Mouse (Mus musculus): ENCODE results near the gene Pi16.
"Not testable (repeated sequence)": the region's sequence is repeated elsewhere in the genome, so short reads cannot be mapped to it uniquely, and the experiment has no call there.

Gene Pi16

DNA sequence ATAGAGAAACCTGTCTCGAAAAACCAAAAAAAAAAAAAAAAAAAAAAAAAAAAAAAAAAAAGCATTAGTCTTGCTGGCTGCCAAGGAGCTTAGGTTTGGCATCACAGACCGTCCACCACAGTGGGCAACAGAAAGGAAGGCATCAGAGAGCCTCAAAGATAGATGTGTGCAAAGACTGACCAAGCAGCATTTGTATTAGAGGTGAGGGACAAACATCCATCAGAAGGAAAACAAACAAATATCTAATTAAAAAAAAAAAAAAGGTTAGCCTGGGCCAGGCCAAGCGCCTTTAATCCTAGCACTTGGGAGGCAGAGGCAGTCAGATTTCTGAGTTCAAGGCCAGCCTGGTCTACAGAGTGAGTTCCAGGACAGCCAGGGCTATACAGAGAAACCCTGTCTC, at the start of gene Pi16:
Gene Pi16 (plus strand): TSS at position 301 of the 400 bp plus-strand sequence.
- DNase-seq (ENCODE audit: low spot score) = not testable (repeated sequence)

DNA sequence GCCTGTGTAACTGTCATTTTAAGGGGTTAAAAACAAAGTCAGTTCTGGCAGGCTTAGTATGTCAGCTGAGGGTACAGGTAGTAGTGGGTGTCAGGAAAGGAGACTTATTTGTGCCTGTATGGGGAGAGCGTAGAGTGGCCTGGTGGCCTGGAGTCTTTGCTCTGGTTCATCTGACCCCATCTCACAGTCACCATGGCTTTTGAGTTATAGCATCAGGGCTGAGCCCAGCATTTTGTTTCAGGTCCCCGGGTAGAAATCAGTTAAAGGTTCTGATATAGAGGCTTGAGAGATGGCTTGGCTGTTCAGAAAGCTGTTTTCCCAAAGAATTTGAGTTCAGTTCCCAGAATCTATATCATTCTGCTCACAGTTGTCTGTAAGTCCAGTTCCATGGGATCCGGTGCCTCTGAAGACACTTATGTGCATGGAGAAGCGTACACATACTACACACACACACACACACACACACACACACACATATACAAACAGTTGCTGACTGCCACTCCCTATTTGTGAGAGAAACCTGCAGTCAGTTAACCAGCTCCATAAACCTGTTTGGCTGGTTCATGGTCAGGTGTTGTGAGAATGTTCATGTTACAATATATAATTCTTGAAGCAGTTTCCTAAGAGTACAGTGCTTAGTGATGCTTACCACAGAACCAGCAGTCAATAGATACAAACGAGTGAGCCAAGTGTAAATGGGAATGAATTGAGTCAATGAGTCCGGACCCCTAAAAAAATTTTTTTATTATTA, 49.4 kb upstream of the Pi16 start:
- no peak for DNase-seq (ENCODE audit: low spot score)

DNA sequence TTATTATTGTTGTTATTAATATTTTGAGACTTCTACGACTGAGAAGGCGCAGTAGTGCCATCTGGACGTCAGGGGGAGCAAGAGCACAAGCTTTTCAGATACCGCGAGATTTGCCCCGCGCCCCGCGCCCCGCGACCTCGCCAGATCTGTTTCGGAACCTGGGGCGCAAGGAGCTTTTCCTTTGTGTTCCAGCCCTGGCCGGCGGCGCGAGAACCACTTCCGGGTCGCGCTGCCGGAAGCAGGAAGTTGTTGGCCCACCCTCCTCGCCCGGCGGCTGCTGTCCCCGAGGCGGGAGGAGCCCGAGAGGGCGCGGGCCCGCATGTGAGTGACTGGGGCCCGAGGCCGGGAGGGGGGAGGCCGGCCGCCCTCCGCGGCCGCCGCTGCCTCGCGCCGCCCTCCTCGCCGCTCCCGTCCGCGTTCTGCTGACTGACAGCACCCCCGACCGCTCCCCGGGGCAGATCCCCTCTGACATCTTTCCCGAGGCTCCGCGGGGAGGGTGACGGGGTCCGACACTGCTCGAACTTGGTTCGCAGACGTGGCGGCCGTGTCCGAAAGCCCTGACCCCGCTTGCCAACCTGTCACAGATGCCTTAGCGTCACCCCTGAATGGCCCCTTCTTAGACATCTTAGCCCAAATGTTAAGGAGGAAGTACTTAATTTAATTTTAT, 48.7 kb upstream of the Pi16 start, which contains the start of gene BC004004:
Gene BC004004 (plus strand): TSS at position 107 of the 667 bp plus-strand sequence.
- peak; percentile 98 for DNase-seq (ENCODE audit: low spot score)

DNA sequence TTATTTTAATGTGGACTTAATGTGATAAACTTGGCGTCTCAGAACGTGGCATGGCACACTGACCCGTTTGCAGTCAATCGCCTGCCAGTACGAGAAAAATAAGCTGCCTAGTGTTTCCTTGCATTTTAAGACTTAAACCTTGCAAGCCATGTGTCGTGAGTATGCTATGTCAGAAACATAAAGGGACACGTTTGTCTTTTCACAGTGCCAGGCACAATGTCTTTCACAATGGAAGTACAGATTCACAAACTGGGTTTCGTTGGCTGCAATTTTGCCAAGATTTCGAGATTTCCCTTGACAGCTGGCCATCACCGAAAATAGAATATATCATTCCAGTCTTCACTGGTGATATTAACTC, 48.2 kb upstream of the Pi16 start:
- DNase-seq (ENCODE audit: low spot score) = no peak

DNA sequence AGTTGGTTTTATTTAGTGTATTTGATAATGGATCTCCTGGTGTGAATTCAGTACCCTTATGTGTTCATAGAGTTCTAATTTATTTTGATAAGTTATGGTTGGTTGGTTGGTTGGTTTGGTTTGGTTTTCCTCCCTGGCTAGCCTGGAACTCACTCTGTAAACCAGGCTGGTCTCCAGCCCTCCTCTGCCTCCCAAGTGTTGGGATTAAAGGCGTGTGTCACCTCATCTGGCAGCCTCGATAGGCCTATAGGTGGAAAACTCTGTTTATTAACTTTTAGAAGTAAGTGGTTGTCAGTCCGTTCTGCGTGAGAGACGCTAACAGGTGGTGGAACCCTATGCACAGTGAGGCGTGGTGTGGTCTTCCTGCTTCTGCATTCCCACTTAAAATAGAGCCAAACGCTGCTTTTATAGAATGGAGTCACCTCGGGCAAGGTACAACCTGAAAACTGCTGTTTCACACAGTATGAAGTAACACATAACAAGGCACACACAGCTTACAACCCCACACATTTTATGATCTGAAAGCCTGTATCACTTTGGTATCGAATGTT, 47.3 kb upstream of the Pi16 start:
- no peak for DNase-seq (ENCODE audit: low spot score)

DNA sequence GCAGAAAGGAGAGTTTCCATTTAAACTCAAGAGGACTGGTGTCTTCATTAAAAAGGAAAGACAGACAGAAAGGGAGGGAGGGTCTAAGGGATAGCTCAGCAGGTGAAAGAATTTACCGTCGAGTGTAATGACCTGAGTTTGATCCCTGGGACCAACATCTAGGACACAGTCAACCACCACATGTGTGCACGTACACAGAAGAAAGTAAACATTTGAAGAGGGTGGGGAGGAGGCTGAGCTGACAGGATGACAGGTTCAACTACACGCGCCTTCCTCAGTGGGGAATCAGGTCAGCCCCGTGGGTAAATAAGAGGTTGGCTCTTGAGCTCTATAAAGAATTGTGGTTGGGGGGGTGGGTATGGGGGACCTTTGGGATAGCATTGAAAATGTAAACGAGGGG, 44.3 kb upstream of the Pi16 start:
- DNase-seq (ENCODE audit: low spot score) = no peak

DNA sequence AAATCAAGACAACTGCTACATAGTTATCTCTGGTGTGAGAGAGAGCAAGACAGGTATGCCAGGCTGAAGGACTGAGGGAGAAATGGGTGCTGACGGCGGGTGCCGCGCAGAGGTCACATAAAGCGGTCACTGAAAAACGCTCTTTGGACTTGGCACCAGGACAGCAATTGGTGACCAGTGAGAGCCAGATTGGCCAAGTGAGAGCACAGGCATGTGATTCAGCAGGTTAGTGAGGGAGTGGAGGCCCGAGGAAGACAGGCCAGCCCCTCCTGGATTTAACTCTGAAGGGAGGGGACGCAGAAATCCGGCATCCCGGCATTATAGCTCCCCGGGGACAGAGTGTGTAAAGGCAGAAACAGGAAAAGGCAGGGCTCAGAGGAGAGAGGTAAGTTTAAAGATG, 43.6 kb upstream of the Pi16 start:
- DNase-seq (ENCODE audit: low spot score) = peak; percentile 74

DNA sequence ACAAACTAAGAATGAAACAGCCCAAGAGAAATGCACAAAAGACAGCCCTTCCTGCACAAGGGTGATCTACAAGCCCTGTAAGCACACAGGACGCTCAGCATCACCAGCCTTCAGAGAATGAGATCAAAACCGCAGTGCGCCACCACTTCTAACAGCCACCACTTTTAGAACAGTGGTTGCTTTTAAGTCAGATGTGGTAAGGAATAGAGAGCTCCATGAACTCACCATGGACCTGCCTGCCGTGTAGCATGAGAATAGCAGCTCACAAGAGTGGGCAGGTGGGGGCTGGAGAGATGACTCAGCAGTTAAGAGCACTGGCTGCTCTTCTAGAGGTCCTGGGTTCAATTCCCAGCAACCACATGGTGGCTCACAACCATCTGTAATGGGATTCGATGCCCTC, 37.1 kb upstream of the Pi16 start:
- no peak for DNase-seq (ENCODE audit: low spot score)

DNA sequence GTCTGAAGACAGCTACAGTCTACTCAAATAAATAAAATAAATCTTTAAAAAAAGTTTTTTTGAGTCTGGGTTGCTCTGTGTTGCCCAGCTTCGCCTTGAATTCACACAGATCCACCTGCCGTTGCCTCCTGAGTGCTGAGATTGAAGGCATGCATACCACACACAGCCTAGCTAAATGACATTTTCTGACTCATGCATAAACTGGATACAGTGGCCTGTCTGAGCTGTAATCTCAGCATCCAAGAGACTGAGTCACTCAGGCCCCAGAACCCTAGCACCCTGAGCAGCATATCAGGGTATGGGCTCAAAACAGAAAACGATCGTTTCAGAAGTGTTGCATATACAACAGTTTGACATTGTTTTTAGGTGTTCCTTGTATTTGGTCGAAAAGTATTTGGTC, 35.9 kb upstream of the Pi16 start:
- no peak for DNase-seq (ENCODE audit: low spot score)

DNA sequence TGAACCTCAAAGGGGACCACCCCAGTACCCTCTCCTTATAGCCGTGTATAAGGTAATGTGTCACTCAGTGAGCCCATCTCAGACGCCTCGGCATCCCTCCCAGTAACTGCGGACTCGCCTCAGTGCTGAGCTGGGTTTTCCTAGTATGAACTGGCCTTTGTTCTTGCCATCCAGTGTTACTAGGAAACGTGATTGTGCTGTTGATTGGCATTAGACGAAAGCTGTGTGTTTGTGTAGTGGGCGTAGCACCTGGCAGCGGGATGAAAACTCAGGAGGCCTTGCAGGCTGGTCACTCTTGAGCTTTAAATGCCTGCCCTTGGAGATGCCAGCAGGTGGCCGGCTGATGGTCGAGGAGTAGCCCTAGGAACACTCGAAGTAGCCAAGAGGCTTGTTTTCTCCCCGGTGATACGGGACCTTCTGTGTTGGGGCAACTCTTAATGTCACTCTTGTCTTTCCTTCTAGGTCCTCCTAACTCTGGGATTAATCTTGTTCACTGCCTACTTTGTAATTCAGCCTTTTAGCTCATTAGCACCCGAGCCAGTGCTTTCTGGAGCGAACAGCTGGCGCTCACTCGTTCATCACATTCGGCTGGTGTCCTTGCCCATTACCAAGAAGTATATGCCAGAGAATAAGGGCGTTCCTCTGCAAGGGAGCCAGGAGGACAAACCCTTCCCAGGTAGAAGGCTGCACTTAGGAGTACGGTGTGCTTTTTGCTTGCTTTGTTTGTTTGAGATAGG, 35.1 kb upstream of the Pi16 start:
- DNase-seq (ENCODE audit: low spot score) = no peak

DNA sequence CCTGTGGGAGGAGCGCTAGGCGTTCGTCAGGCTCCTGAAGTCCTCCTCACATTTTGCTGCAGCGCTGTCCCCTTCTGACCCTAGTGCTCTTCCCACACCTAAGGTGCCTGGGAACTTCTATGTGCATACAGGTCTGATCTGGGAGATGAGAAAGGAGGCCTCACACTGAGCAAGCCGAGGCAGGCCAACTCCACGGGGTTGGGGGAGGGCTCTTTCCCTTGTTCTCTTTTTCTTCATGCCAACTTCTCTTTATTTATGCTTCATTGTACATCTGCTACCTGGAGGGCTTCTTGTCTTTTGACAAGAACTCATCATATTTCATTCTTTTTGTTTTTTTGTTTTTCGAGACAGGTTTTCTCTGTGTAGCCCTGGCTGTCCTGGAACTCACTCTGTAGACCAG, 25.7 kb upstream of the Pi16 start:
- no peak for DNase-seq (ENCODE audit: low spot score)

DNA sequence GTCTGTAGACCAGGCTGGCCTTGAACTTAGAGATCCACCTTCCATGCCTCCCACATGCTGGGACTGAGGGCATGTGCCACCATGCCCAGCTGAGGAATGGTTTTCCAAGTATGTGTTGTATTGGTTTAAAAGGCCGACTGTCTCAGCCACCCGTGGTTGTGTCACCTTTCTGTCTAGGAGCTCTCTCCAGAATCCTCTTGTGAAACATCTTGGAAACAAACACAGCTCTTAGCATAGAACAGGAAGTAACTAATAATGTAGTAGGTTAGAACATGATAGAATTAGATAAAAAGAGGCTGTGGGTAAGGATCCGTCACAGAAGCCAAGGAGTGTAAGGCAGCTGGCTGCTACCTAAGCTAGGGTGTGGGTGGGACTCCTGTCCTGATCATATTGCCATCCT, 24.5 kb upstream of the Pi16 start:
- no peak for DNase-seq (ENCODE audit: low spot score)

DNA sequence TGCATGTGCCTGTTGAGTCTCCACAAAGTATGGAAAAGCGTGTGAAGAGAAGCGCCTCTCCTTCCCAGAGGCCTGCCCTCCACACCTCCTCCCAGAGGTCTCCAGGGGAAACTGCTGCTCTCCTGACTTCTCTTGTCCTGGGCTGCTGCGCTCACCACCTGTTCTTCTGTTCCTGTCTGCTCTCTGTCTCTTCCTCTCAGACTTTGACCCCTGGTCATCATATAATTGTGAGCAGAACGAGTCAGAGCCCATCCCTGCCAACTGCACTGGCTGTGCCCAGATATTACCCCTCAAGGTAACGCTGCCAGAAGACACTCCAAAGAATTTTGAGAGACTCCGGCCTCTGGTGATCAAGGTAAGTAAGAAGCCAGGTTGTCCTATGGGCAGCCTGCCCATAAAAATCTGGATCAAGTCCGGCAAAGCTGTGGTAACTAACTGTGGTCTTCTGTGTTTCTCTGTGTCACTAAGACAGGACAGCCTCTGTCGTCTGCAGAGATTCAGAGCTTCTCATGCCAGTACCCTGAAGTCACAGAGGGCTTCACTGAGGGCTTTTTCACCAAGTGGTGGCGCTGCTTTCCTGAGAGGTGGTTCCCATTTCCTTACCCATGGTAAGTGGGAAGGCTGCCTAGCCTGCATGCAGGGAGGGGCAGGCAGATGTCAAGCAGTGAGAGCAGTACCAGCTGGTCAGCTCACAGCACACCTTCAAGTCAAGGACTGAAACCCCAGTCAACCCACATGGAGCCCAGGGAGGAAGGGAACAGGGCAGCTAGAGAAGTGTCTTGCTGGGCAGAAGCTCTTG, 23.5 kb upstream of the Pi16 start:
- no peak for DNase-seq (ENCODE audit: low spot score)

DNA sequence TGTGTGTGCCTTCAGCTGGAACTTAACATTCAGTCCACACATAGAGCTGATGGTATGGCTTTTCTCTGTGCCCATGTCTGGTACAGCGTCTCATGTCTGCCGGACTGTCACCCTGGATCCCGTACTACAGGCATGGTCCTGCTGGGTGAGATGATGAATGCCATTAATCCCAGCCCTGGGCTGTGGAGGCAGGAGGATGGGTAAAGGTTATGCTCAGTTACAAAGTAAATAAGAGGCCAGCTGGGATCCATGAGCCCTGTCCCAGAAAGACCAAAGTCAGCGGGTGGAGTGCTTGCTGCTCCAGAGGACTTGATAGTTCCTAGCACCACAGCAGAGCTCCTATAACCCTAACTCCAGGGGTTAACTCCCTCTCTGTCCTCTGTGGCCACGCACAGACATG, 21.6 kb upstream of the Pi16 start:
- no peak for DNase-seq (ENCODE audit: low spot score)

DNA sequence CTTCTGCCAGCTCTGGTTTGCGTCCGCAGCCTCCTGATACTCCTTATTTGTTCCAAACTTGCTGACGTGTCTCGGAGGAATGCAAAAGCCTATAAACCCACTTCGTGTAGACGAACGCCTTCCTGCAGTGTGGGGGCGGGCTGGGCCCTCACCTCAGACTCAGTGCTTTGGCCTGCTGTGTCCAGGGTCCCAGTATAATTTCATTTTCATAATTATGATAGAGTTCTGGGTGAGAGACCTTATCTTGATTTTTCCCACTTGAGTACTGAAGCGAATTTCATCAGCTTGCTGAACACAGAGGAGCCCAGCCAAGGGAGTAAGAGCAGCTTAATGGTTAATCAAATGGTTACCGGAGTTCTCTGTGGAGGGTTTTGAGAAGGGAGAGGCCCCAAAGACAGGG, 20.2 kb upstream of the Pi16 start:
- DNase-seq (ENCODE audit: low spot score) = no peak

DNA sequence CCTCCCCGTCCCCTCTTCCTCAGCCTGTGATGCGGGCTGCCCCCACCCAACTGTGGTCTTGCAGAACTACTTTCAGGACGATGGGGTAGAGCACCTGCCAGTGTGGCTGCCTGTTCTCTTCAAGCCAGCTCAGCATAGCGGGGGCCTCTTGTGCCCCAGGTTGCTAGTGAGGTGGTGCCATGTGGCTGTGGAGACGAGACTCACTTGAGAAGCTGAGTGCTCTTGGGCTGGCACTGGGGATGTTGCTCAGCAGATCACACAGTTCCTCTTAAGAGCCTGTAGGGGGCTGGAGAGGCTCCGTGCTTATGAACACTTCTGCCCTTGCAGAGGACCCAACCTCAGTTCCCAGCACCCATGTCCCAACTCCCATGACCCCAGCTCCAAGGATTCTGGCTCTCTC, 19.7 kb upstream of the Pi16 start:
- DNase-seq (ENCODE audit: low spot score) = no peak

DNA sequence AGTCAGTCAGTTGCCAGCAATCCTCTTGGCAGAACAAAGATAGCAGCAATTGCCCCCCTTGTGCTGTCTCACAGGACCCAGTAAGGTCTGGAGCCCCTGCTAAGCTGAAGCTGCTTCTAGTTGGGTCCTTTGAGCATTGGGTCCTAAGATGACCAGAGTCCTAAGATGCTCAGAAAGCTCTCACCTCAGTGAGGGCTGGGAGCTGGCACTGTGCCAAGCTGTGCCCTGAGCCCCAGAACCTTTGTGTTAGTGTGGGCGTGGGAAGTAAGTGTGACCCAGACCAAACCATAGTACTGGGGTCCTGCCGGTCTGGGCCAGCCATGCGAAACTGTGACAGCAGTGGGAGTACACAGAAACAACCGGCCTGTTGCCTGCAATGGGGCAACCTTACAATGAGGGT, 18.2 kb upstream of the Pi16 start:
- no peak for DNase-seq (ENCODE audit: low spot score)

DNA sequence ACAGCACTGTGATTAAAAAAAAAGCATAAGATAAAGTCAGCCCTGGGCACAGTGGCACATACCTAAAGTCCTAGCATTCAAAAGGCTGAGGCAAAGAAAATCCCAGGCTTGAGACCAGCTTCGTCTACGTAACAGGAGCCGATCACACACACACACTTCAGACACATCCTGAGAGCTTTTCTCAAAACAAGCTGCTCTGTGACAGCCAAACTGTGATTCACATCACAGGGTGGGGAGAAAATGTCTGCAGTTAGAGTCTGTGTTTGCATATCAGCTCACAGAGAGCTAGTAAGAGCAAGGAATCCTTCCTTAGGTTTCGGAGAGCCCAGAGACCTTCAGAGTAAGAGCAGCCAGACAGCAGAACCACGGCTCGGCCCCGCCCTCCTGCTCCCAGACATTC, 16.6 kb upstream of the Pi16 start:
- no peak for DNase-seq (ENCODE audit: low spot score)

DNA sequence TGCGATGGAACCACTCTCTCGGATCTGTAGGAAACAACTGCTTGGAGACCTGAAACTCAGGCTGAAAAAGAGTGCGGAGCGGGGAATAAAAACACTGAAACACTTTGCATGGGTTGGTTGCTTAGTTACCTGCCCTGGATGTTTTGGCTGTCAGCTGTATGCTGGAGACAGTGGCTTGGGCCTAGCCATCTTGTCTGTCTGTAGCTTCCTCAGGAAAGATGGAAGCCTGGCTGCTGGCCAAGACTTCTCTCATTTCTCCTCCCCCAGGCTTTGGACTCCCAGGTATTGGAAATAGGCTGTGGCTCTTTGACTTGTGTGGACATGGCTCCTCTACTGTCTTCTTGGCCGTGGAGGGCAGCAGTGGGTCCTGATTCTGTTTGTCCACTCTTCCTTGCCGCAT, 16.1 kb upstream of the Pi16 start:
- no peak for DNase-seq (ENCODE audit: low spot score)

DNA sequence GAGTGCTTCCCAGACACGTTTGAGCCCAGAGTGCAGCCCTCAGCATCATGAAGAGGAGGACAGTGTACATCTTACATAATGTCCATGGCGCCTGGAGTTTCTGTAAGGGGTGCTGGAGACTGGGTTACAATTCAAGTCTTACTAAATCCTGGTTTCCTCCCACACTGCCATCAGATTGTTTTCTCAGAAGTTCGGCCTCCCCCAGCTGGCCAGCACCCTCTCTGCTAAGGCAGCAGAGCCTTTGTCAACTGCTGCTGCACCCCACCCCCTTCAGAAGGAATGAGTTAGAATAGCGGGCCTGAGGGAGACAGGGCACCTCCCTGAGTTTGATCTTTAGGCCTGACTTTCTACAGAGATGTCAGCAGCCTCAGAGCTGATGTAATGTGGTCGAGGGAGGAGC, 15.3 kb upstream of the Pi16 start:
- no peak for DNase-seq (ENCODE audit: low spot score)

DNA sequence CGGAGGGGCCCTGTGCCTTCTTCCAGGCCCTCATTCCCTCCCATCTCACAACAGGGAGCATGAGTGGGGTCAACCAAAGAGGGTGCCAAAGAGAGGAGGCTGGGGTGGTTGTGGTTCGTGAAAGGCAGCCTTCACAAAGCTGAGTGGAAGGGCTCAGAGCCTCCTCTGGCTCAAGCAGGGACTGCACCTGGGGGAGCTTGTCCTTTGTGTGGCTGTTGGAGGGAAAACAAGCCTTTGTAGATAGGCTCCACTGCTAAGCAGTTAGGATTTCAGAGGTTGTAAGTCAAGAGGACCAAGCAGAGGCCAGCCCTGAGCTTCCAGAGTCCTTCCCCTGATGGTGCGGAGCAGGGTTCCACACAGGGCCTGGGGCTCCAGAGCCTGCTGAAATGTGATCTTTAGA, 14.4 kb upstream of the Pi16 start:
- DNase-seq (ENCODE audit: low spot score) = no peak

DNA sequence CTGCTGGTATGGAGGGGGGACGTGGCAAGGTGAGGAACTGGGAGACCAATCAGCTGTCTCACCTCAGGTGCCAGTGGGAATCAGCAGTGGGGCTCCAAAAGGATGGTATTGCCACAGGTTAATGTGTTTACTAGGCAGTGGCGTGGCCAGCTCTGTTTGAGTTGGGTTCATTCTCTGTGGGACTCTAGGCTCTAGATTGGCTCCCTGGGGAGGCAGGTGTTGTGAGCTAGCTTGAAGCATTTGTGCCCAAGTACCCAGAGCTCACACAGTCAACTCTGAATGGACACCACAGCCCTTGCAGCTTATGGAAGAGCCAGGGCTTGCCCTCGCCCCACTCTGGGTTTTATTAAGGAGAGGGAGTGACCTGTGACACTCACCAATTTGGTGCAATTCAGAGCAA, 13.6 kb upstream of the Pi16 start:
- DNase-seq (ENCODE audit: low spot score) = no peak
